Mouse (Mus musculus) olfactory bulb, adult 2 months (tissue): Measurements from ENCODE around the gene Pitpnm3.

Source experiments
- CTCF ChIP-seq: fragments of 200-500 bp; IDR thresholded peaks from 2 replicates; pipeline ENCODE4 v1.5.1; 2012; ENCODE audit warnings: low read depth, mild to moderate bottlenecking, low read length, moderate library complexity; ENCODE audit not compliant: insufficient read depth
- POLR2A ChIP-seq: fragments of 200-500 bp; IDR thresholded peaks from 2 replicates; pipeline ENCODE4 v1.6.1; 2012; ENCODE audit warnings: mild to moderate bottlenecking, low read depth, low read length, moderate library complexity; ENCODE audit not compliant: insufficient read depth

GRCm38 (mm10) chr11:72113296-72113695 is 22.3 kb downstream of the Pitpnm3 start:
- TF ChIP-seq CTCF (no peak), POLR2A (no peak)
